Mouse (Mus musculus): ENCODE results near the gene Creb3l1. TPM values are rescaled to one million over a fixed set of nuclear protein-coding genes. Genes with fewer than 3 reads are reported as not detected.

The Creb3l1 gene
- polyA plus RNA-seq, 1 experiment from 2014 or later = 0.45 TPM

- 2% methylated on average over 20 of the region's 20 CpGs for WGBS
- peak overlapping the region; percentile 58 for H3K4me3 ChIP-seq
- peaks cover 23% of the 10 kb centered on the region for H3K27me3 ChIP-seq (ENCODE audit: low read depth, poor library complexity, severe bottlenecking)
- no peaks in the 10 kb centered on the region for H3K36me3 ChIP-seq
- DNase-seq (ENCODE audit: low spot score) = no peak
- peak overlapping the region; percentile 86 for H3K27ac ChIP-seq
- H3K9me3 ChIP-seq (replicated peaks) = no peaks in the 10 kb centered on the region
- H3K4me1 ChIP-seq = peaks cover 42% of the 10 kb centered on the region
Observed at GRCm38 (mm10) chr2:92008623-92009404, 15.5 kb downstream of the Creb3l1 start.

DNA sequence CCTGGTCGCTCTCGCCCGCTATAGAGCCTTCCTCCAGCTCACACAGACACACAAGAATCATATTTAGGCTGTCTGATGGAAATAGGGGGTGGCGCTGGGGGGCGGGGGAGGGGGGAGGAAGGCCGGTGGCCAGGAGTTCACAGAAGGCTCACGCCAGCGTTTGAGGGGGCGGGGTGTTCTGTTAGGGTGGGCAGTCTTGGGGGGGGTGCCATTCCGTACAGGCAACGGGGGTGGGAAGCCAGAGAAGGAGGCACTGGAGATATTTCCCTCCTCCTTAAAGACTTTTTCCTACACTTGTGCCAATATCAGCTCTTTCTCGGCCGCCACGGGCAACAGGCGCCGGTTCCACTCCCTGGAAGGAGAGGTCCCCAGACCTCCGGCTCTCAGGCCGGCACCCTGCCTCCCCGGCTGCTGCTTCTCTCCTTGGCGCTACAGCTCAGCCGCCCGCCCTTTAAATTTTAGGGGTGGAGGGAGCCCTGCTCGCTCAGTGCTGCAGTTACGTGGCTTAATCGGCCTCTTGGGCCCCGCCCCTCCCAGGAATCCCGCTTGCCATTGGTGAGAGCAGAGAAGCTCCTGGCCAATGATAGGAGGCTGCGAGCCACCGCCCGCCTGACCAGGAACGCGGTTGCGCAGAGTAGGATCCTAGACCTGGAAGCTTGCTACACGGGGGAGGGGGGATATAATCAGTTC, 16.2 kb downstream of the Creb3l1 start:
- H3K4me1 ChIP-seq = peaks cover 37% of the 10 kb centered on the region
- peak overlapping the region; percentile 86 for H3K27ac ChIP-seq
- DNase-seq (ENCODE audit: low spot score) = peak; percentile 94
- no peaks in the 10 kb centered on the region for H3K9me3 ChIP-seq (replicated peaks)
- peak overlapping the region; percentile 58 for H3K4me3 ChIP-seq
- H3K36me3 ChIP-seq = no peaks in the 10 kb centered on the region
- peaks cover 23% of the 10 kb centered on the region for H3K27me3 ChIP-seq (ENCODE audit: low read depth, poor library complexity, severe bottlenecking)
- under 1% methylated on average over 34 of the region's 34 CpGs for WGBS

GRCm38 (mm10) chr2:92006983-92007921, 17.1 kb downstream of the Creb3l1 start:
- Histone ChIP-seq H3K36me3 (no peaks in the 10 kb centered on the region), H3K4me3 (peak overlapping the region; percentile 58), H3K27ac (peak overlapping the region; percentile 86), H3K9me3 (replicated peaks) (no peaks in the 10 kb centered on the region), H3K4me1 (peaks cover 29% of the 10 kb centered on the region), H3K27me3 (ENCODE audit: low read depth, poor library complexity, severe bottlenecking) (peaks cover 23% of the 10 kb centered on the region)
- WGBS = 2% methylated on average over 28 of the region's 28 CpGs
- DNase-seq (ENCODE audit: low spot score) = peak; percentile 64

DNA sequence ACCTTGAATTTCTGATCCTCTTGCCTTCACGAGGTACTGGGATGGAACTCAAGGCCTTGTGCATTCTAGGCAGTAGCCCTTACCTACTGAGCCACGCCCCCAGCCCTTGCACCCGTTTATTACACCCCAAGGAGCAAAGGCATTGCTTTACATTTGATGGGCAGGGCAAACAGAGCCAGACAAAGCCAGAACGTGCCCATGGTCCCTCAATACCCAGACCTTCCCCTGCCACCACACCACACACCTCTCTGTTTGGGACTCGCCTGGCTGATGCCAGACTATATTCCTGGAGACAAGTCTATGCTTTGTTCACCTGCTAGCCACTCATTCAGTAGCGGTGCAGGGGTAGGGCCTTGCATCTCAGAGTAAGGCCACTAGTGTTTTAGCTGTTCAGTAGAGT, 17.8 kb downstream of the Creb3l1 start:
- no peak for DNase-seq (ENCODE audit: low spot score)
- Histone ChIP-seq H3K36me3 (no peaks in the 10 kb centered on the region), H3K4me3 (peak overlapping the region; percentile 58), H3K4me1 (peaks cover 29% of the 10 kb centered on the region), H3K27ac (no peak overlapping the region), H3K27me3 (ENCODE audit: low read depth, poor library complexity, severe bottlenecking) (peaks cover 23% of the 10 kb centered on the region), H3K9me3 (replicated peaks) (no peaks in the 10 kb centered on the region)
- 48% methylated on average over 6 of the region's 6 CpGs for WGBS

DNA sequence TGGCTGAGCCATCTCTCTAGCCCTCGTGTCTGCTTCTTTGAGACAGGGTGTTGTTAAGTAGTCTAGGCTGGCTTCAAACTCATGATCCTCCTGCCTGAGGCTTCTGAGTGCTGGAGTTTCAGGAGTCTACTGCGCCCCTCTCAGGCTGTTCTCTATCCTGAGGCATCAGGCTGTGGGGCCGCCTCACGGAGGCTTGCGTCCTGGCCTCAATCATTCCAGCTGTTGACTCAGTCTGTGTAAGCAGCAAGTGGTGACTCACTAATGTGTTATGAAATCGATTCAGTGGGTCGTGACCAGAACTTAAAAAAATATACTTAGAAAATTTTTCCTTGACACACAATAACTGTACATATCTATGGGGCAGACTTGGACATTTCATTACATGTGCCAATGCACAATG, 19.7 kb downstream of the Creb3l1 start:
- peaks cover 29% of the 10 kb centered on the region for H3K4me1 ChIP-seq
- H3K4me3 ChIP-seq = no peak overlapping the region
- no peaks in the 10 kb centered on the region for H3K36me3 ChIP-seq
- H3K9me3 ChIP-seq (replicated peaks) = no peaks in the 10 kb centered on the region
- H3K27ac ChIP-seq = no peak overlapping the region
- WGBS = 86% methylated on average over 7 of the region's 7 CpGs
- peaks cover 23% of the 10 kb centered on the region for H3K27me3 ChIP-seq (ENCODE audit: low read depth, poor library complexity, severe bottlenecking)
- no peak for DNase-seq (ENCODE audit: low spot score)

DNA sequence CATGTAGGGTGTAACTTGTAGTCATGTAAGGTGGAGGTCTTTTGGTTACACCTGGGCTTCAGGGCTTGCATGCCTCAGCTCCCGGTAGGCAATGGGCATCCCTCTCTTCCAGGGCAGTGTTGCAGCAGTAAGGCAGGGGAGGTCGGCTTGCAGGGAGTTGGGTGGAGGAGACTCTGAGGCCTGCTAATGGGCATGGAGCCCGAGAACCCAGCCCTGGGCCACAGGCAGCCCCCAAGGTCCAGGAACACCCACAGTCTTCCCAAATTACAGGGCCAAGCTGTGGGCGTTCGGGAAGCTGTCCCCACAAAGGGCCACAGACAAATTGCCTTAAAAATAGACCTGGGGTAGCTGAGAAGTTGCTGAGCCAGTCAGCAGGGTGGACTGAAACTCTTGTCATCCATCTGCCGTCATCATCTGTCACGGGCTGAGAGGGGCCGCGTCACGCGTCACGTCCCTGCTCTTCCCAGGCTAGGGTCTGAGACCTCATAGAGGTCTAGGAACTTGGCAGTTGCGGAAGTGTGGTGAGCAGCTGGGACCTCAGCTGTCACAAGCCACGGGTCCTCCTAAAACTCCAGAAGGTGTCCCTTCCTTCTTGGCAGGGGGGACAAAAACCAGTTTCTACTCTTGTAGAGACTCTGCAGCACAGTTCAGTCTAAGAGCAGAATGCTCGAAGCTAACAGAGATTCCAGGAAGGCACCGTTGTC, 26.2 kb downstream of the Creb3l1 start:
- H3K27ac ChIP-seq = no peak overlapping the region
- H3K36me3 ChIP-seq = no peaks in the 10 kb centered on the region
- H3K27me3 ChIP-seq (ENCODE audit: low read depth, poor library complexity, severe bottlenecking) = no peaks in the 10 kb centered on the region
- DNase-seq (ENCODE audit: low spot score) = no peak
- H3K4me3 ChIP-seq = no peak overlapping the region
- no peaks in the 10 kb centered on the region for H3K9me3 ChIP-seq (replicated peaks)
- 86% methylated on average over 16 of the region's 16 CpGs for WGBS
- H3K4me1 ChIP-seq = peaks cover 10% of the 10 kb centered on the region; the same call in 1 of the 2 replicates

GRCm38 (mm10) chr2:91996006-91996405, 28.3 kb downstream of the Creb3l1 start:
- Histone ChIP-seq H3K9me3 (replicated peaks) (no peaks in the 10 kb centered on the region), H3K4me3 (no peak overlapping the region), H3K36me3 (no peaks in the 10 kb centered on the region), H3K27ac (no peak overlapping the region), H3K4me1 (peaks cover 10% of the 10 kb centered on the region; the same call in 1 of the 2 replicates), H3K27me3 (ENCODE audit: low read depth, poor library complexity, severe bottlenecking) (no peaks in the 10 kb centered on the region; the same call in 1 of the 2 replicates)
- DNase-seq (ENCODE audit: low spot score) = no peak
- 92% methylated on average over 5 of the region's 5 CpGs for WGBS

GRCm38 (mm10) chr2:91993409-91993808, 30.9 kb downstream of the Creb3l1 start:
- Histone ChIP-seq H3K27ac (no peak overlapping the region), H3K36me3 (no peaks in the 10 kb centered on the region), H3K4me3 (no peak overlapping the region), H3K4me1 (peaks cover 10% of the 10 kb centered on the region; the same call in 1 of the 2 replicates), H3K27me3 (ENCODE audit: low read depth, poor library complexity, severe bottlenecking) (no peaks in the 10 kb centered on the region; the same call in 1 of the 2 replicates), H3K9me3 (replicated peaks) (no peaks in the 10 kb centered on the region)
- no peak for DNase-seq (ENCODE audit: low spot score)
- 85% methylated on average over 3 of the region's 3 CpGs for WGBS

DNA sequence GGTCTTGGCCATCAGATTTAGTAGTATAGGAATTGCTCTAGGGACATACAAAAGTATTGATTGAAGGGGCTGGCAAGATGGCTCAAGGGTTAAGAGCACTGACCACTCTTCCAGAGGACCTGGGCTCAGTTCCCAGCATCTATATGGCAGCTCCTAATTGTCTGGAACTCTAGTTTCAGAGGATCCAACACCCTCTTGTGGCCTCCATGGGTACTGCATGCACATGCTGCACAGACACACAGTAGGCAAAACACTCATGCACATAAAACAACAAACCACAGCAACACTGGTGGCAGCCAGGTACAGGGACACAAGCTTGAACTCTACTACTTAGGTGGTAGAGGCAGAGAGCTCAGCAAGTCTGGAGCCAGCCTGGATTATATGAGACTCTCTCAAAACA, 34.6 kb downstream of the Creb3l1 start:
- H3K9me3 ChIP-seq (replicated peaks) = no peaks in the 10 kb centered on the region
- no peaks in the 10 kb centered on the region; the same call in 1 of the 2 replicates for H3K27me3 ChIP-seq (ENCODE audit: low read depth, poor library complexity, severe bottlenecking)
- no peak overlapping the region for H3K27ac ChIP-seq
- no peaks in the 10 kb centered on the region for H3K36me3 ChIP-seq
- no peak for DNase-seq (ENCODE audit: low spot score)
- no peak overlapping the region for H3K4me3 ChIP-seq
- peaks cover 24% of the 10 kb centered on the region for H3K4me1 ChIP-seq

DNA sequence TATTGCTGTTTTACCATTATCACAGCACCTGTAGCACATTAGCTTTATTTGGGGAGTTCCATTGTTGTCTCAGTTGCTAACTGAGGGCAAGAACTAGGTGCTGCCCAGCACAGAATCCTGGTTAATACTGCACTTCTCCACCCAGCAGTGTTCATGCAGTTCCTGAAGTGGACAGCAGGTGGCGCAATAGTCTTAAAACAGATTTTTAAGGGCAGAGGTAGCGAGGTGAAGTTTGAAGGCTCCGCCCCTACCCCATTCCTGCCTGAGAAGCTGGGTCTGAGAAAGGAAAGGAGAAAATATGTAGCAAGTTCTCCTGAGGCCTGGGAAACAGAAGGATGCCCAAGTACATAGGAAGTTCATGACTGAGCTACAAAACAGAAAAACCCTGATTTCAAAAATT, 36.8 kb downstream of the Creb3l1 start:
- WGBS = 1% methylated on average over 3 of the region's 3 CpGs

GRCm38 (mm10) chr2:91986071-91986470, 38.2 kb downstream of the Creb3l1 start:
- peaks cover 45% of the 10 kb centered on the region for H3K4me1 ChIP-seq
- H3K36me3 ChIP-seq = no peaks in the 10 kb centered on the region
- H3K4me3 ChIP-seq = no peak overlapping the region
- DNase-seq (ENCODE audit: low spot score) = no peak
- no peaks in the 10 kb centered on the region for H3K9me3 ChIP-seq (replicated peaks)
- WGBS = 2% methylated on average over 5 of the region's 5 CpGs
- no peaks in the 10 kb centered on the region for H3K27me3 ChIP-seq (ENCODE audit: low read depth, poor library complexity, severe bottlenecking)
- H3K27ac ChIP-seq = no peak overlapping the region; the same call in 1 of the 2 replicates

More for the DNA sequence above, 36.8 kb downstream of the Creb3l1 start:
- DNase-seq (ENCODE audit: low spot score) = peak; percentile 89
- Histone ChIP-seq H3K27me3 (ENCODE audit: low read depth, poor library complexity, severe bottlenecking) (no peaks in the 10 kb centered on the region; the same call in 1 of the 2 replicates), H3K4me3 (no peak overlapping the region), H3K4me1 (peaks cover 39% of the 10 kb centered on the region), H3K9me3 (replicated peaks) (no peaks in the 10 kb centered on the region), H3K27ac (no peak overlapping the region), H3K36me3 (no peaks in the 10 kb centered on the region)

- no peaks in the 10 kb centered on the region for H3K36me3 ChIP-seq
- H3K27me3 ChIP-seq (ENCODE audit: low read depth, poor library complexity, severe bottlenecking) = no peaks in the 10 kb centered on the region
- H3K4me1 ChIP-seq = peaks cover 56% of the 10 kb centered on the region
- DNase-seq (ENCODE audit: low spot score) = no peak
- WGBS = 25% methylated on average over 9 of the region's 9 CpGs
- no peaks in the 10 kb centered on the region for H3K9me3 ChIP-seq (replicated peaks)
- peak overlapping the region; percentile 33 for H3K4me3 ChIP-seq
- H3K27ac ChIP-seq = peak overlapping the region; percentile 78
Observed at GRCm38 (mm10) chr2:91984906-91985525, 39.3 kb downstream of the Creb3l1 start.
